22 mouse cellular contexts compared by ENCODE assay signal in the genomic region with DNA sequence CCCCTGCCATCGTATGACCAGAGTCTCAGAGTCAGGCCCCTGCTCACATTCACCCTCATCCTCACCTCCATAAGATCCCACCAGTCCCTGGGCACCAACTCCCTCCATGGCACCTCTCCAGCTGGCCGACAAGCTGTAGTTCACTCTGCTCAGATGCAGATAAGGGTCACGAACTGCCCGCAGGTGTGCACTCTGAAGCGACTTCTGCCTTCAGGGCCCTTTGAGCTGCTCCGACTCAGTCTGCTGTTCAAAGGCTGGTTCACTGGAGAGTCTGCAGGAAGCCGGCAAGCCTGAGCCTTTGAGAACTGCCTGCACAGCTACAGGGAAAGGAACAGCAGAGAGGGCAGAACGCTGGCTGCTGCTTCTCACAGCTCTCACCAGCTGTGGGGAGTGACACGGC.
DNase-seq lines count a peak whose midpoint lies in the region; ATAC-seq and TF ChIP-seq lines count a peak whose summit lies in the region.
"Had no signal": no experiment of that assay in that cellular context is flagged by ENCODE, and none has a peak within 500 bp of the region (broad histone marks: within the 10 kb centered on the region; RNA-seq: fewer than 3 reads in every experiment).

No protein-coding gene starts in this region.

- WGBS in lung, adult 2 months: 59% methylated on average over 9 of the region's 9 CpGs

- ATAC-seq in erythroid progenitor cell, adult 5-6 weeks (replicated peaks; ENCODE audit: low FRiP score, poor library complexity, severe bottlenecking): peak; percentile 61

- no peak for TF ChIP-seq POLR2A in lung, adult 2 months (IDR thresholded peaks at IDR 0.05; ENCODE audit: borderline replicate concordance, extremely low read depth, low read depth, low read length)

- no peak for TF ChIP-seq CTCF in lung, adult 2 months (IDR thresholded peaks at IDR 0.05; ENCODE audit: insufficient read depth, low read length)

- DNase-seq in spleen, postnatal 10 days (ENCODE audit: low spot score in 2 of 2): peak; percentile 48 to 49
- DNase-seq in spleen, adult 12 weeks (ENCODE audit: low spot score): no peak
- DNase-seq in thymus, adult 18-20 months: peak; percentile 69 to 77
- DNase-seq in thymus, postnatal 36 days: peak; percentile 70 to 84
- DNase-seq in Muller cell, postnatal 12 days (ENCODE audit: inconsistent ontology term): no peak
- no peak for DNase-seq in adrenal gland, postnatal 25 days
- DNase-seq in lung, adult 2 months: no peak
- DNase-seq: adrenal gland, postnatal 14 days; cerebellum, adult 11-12 months; cerebellum, postnatal 10 days; heart, postnatal 4 days; liver; lung, postnatal 4 days; retina, postnatal 1 day; right cerebral cortex, postnatal 25 days had no signal

- H3K4me1 ChIP-seq in lung, adult 2 months (ENCODE audit: control insufficient read depth, insufficient read depth, low read length): no peaks in the 10 kb centered on the region
- H3K4me1 ChIP-seq: embryonic facial prominence, embryonic 10.5 days; hindbrain, embryonic 15.5 days; limb, embryonic 10.5 days; neural tube, embryonic 12.5 days; stomach, embryonic 15.5 days had no signal

- H3K4me3 ChIP-seq in lung, adult 2 months (replicated peaks; ENCODE audit: extremely low read depth, low read depth, low read length): no peak overlapping the region
- H3K4me3 ChIP-seq: embryonic facial prominence, embryonic 10.5 days; hindbrain, embryonic 15.5 days; limb, embryonic 10.5 days; liver, embryonic 15.5 days; neural tube, embryonic 12.5 days; stomach, embryonic 15.5 days had no signal

Comparison
In these comparisons a context has a peak if more than half of its experiments do, and no peak if none do; other contexts are left out.
1. DNase-seq: peak in spleen, postnatal 10 days (2 of 2), thymus, adult 18-20 months (2 of 2) and thymus, postnatal 36 days (2 of 2); none in spleen, adult 12 weeks (single experiment), Muller cell, postnatal 12 days (single experiment), adrenal gland, postnatal 25 days (single experiment) and lung, adult 2 months (single experiment).